In genomic region chr19:3912337-3913204, GRCm38 (mm10) we compare ENCODE assay signal across 1 mouse cellular context.
A peak's percentile ranks its signal among the peaks of the same experiment; 100 is the strongest.
TF ChIP-seq lines count a peak whose summit lies in the region.

Ndufs8 (minus strand) TSS chr19:3912774.

TF ChIP-seq in CH12.LX, 34 proteins besides CTCF, POLR2A, EP300 and RAD21 (continued from another document):
- TF ChIP-seq SMC3 (IDR thresholded peaks at IDR 0.05; ENCODE audit: low read depth, low read length): peak; percentile 40
- TF ChIP-seq BHLHE40 (IDR thresholded peaks at IDR 0.05; ENCODE audit: low read depth, low read length): no peak
- peak; percentile 93 for TF ChIP-seq NRF1 (IDR thresholded peaks at IDR 0.05; ENCODE audit: low read depth, low read length)
- TF ChIP-seq JUND (conservative IDR thresholded peaks at IDR 0.05; ENCODE audit: low read depth, low read length): no peak
- no peak for TF ChIP-seq RCOR1 (conservative IDR thresholded peaks at IDR 0.05; ENCODE audit: low read depth, low read length)
- peak; percentile 82; the same call in 1 of the 2 replicates for TF ChIP-seq E2F4 (IDR thresholded peaks at IDR 0.05; ENCODE audit: insufficient replicate concordance, low read depth, low read length)
- no peak; the same call in 1 of the 2 replicates for TF ChIP-seq GABPA (IDR thresholded peaks at IDR 0.05; ENCODE audit: insufficient replicate concordance, low read depth, low read length)
- TF ChIP-seq USF2 (conservative IDR thresholded peaks at IDR 0.05; ENCODE audit: low read depth, low read length): no peak
- TF ChIP-seq ZKSCAN1 (IDR thresholded peaks at IDR 0.05; ENCODE audit: borderline replicate concordance, low read depth, low read length): no peak
- peak; percentile 44; the same call in 1 of the 2 replicates for TF ChIP-seq ZMIZ1 (IDR thresholded peaks at IDR 0.05; ENCODE audit: low read depth, low read length)
- TF ChIP-seq SIN3A (IDR thresholded peaks at IDR 0.05; ENCODE audit: low read length): peak; percentile 56; the same call in 1 of the 2 replicates
- TF ChIP-seq ETS1 (conservative IDR thresholded peaks at IDR 0.05; ENCODE audit: low read depth, low read length): no peak; the same call in 1 of the 2 replicates
TF ChIP-seq in CH12.LX: peak in this region for 18.
